Mouse (Mus musculus): Measurements from ENCODE around the gene Tpp1. TPM values are rescaled to one million over a fixed set of nuclear protein-coding genes. Genes with fewer than 3 reads are reported as not detected.
"Not testable (repeated sequence)": the region's sequence is repeated elsewhere in the genome, so short reads cannot be mapped to it uniquely, and the experiment has no call there.

Tpp1 gene
- polyA plus RNA-seq, 1 experiment: 299 TPM

- Histone ChIP-seq H3K4me1 (ENCODE audit: control insufficient read depth, insufficient read depth, low read length) (peaks cover 23% of the 10 kb centered on the region), H3K27ac (ENCODE audit: insufficient read depth, low read depth, low read length) (no peak overlapping the region), H3K4me3 (ENCODE audit: insufficient read depth, low read length) (no peak overlapping the region)
- no peak for TF ChIP-seq POLR2A (IDR thresholded peaks at IDR 0.05; ENCODE audit: borderline replicate concordance, low read depth, low read length)
- no peak for TF ChIP-seq CTCF (IDR thresholded peaks at IDR 0.05; ENCODE audit: low read depth, low read length)
These were observed 12.3 kb upstream of the Tpp1 start for GRCm38 (mm10) chr7:105764331-105764730.

GRCm38 (mm10) chr7:105762517-105763270, 10.7 kb upstream of the Tpp1 start:
- TF ChIP-seq POLR2A (IDR thresholded peaks at IDR 0.05; ENCODE audit: borderline replicate concordance, low read depth, low read length) (no peak), CTCF (IDR thresholded peaks at IDR 0.05; ENCODE audit: low read depth, low read length) (no peak)
- H3K4me3 ChIP-seq (ENCODE audit: insufficient read depth, low read length): peak overlapping the region; percentile 63
- peaks cover 13% of the 10 kb centered on the region for H3K4me1 ChIP-seq (ENCODE audit: control insufficient read depth, insufficient read depth, low read length)
- no peak overlapping the region for H3K27ac ChIP-seq (ENCODE audit: insufficient read depth, low read depth, low read length)

- TF ChIP-seq POLR2A (IDR thresholded peaks at IDR 0.05; ENCODE audit: borderline replicate concordance, low read depth, low read length): no peak
- TF ChIP-seq CTCF (IDR thresholded peaks at IDR 0.05; ENCODE audit: low read depth, low read length): no peak
- peak overlapping the region; percentile 63 for H3K4me3 ChIP-seq (ENCODE audit: insufficient read depth, low read length)
These were observed 9.9 kb upstream of the Tpp1 start for GRCm38 (mm10) chr7:105761813-105762484.

GRCm38 (mm10) chr7:105753281-105753680, 1.2 kb upstream of the Tpp1 start:
- TF ChIP-seq POLR2A (IDR thresholded peaks at IDR 0.05; ENCODE audit: borderline replicate concordance, low read depth, low read length) (no peak), CTCF (IDR thresholded peaks at IDR 0.05; ENCODE audit: low read depth, low read length) (no peak)
- Histone ChIP-seq H3K27ac (ENCODE audit: insufficient read depth, low read depth, low read length) (no peak overlapping the region), H3K4me3 (ENCODE audit: insufficient read depth, low read length) (no peak overlapping the region), H3K4me1 (ENCODE audit: control insufficient read depth, insufficient read depth, low read length) (peaks cover 18% of the 10 kb centered on the region)

More at GRCm38 (mm10) chr7:105761813-105762484, 9.9 kb upstream of the Tpp1 start:
- Histone ChIP-seq H3K27ac (ENCODE audit: insufficient read depth, low read depth, low read length) (no peak overlapping the region), H3K4me1 (ENCODE audit: control insufficient read depth, insufficient read depth, low read length) (peaks cover 8% of the 10 kb centered on the region)

- TF ChIP-seq POLR2A (IDR thresholded peaks at IDR 0.05; ENCODE audit: borderline replicate concordance, low read depth, low read length) (no peak), CTCF (IDR thresholded peaks at IDR 0.05; ENCODE audit: low read depth, low read length) (no peak)
- Histone ChIP-seq H3K4me1 (ENCODE audit: control insufficient read depth, insufficient read depth, low read length) (peaks cover 18% of the 10 kb centered on the region), H3K27ac (ENCODE audit: insufficient read depth, low read depth, low read length) (no peak overlapping the region), H3K4me3 (ENCODE audit: insufficient read depth, low read length) (no peak overlapping the region)
These were observed 681 bp upstream of the Tpp1 start for GRCm38 (mm10) chr7:105752716-105753115.

- Histone ChIP-seq H3K27ac (ENCODE audit: insufficient read depth, low read depth, low read length) (no peak overlapping the region), H3K4me1 (ENCODE audit: control insufficient read depth, insufficient read depth, low read length) (peaks cover 33% of the 10 kb centered on the region), H3K4me3 (ENCODE audit: insufficient read depth, low read length) (no peak overlapping the region)
- no peak for TF ChIP-seq CTCF (IDR thresholded peaks at IDR 0.05; ENCODE audit: low read depth, low read length)
- no peak for TF ChIP-seq POLR2A (IDR thresholded peaks at IDR 0.05; ENCODE audit: borderline replicate concordance, low read depth, low read length)
These were observed 4.3 kb downstream of the Tpp1 start for GRCm38 (mm10) chr7:105747776-105748175.

GRCm38 (mm10) chr7:105743926-105744590, 8.0 kb downstream of the Tpp1 start, which contains the start of gene Taf10:
Gene Taf10 (minus strand): TSS chr7:105744361.
- peaks cover 25% of the 10 kb centered on the region for H3K4me1 ChIP-seq (ENCODE audit: control insufficient read depth, insufficient read depth, low read length)
- H3K27ac ChIP-seq (ENCODE audit: insufficient read depth, low read depth, low read length): peak within 1 kb of the TSS; percentile 51
- no peak for TF ChIP-seq POLR2A (IDR thresholded peaks at IDR 0.05; ENCODE audit: borderline replicate concordance, low read depth, low read length)
- no peak for TF ChIP-seq CTCF (IDR thresholded peaks at IDR 0.05; ENCODE audit: low read depth, low read length)
- H3K4me3 ChIP-seq (ENCODE audit: insufficient read depth, low read length): peak within 1 kb of the TSS; percentile 96

- Histone ChIP-seq H3K4me1 (ENCODE audit: control insufficient read depth, insufficient read depth, low read length) (peaks cover 28% of the 10 kb centered on the region), H3K27ac (ENCODE audit: insufficient read depth, low read depth, low read length) (peak overlapping the region; percentile 51; the same call in 1 of the 2 replicates), H3K4me3 (ENCODE audit: insufficient read depth, low read length) (peak overlapping the region; percentile 96)
These were observed 8.6 kb downstream of the Tpp1 start for GRCm38 (mm10) chr7:105743246-105743925.

- peak overlapping the region; percentile 96 for H3K4me3 ChIP-seq (ENCODE audit: insufficient read depth, low read length)
- peaks cover 29% of the 10 kb centered on the region for H3K4me1 ChIP-seq (ENCODE audit: control insufficient read depth, insufficient read depth, low read length)
- H3K27ac ChIP-seq (ENCODE audit: insufficient read depth, low read depth, low read length): not testable (repeated sequence)
These were observed 9.4 kb downstream of the Tpp1 start for GRCm38 (mm10) chr7:105742539-105743215.

Data from bone marrow macrophage, adult 2 months (primary cell).